ENCODE assay signal across 9 mouse cellular contexts in genomic region chr4:119815133-119815792, GRCm38 (mm10).
DNase-seq lines count a peak whose midpoint lies in the region; ATAC-seq and TF ChIP-seq lines count a peak whose summit lies in the region.
"Had no signal": no experiment of that assay in that cellular context is flagged by ENCODE, and none has a peak within 500 bp of the region (broad histone marks: within the 10 kb centered on the region; RNA-seq: fewer than 3 reads in every experiment).

No protein-coding gene starts in this region.

- DNase-seq in heart, postnatal 4 days: no peak
- DNase-seq in R1 (ENCODE audit: low read depth, low spot score): peak; percentile 94
- no peak for DNase-seq in layer of hippocampus, postnatal 10 days (ENCODE audit: low spot score in 2 of 2)
- DNase-seq in kidney, postnatal 25 days: no peak

- peaks cover 39% of the 10 kb centered on the region for H3K4me1 ChIP-seq in heart, embryonic 12.5 days (replicated peaks)
- H3K4me1 ChIP-seq in forebrain, embryonic 12.5 days: peaks cover 44% of the 10 kb centered on the region
- peaks cover 30% of the 10 kb centered on the region for H3K4me1 ChIP-seq in liver, embryonic 12.5 days
- H3K4me1 ChIP-seq in small intestine, adult 2 months (ENCODE audit: control insufficient read depth, insufficient read depth, insufficient read length, low read length): peaks cover 15% of the 10 kb centered on the region

- ATAC-seq in heart, embryonic 12.5 days (ENCODE audit: insufficient number of reproducible peaks, low FRiP score): no peak
- ATAC-seq in forebrain, embryonic 12.5 days (ENCODE audit: low FRiP score): no peak
- no peak for ATAC-seq in liver, embryonic 12.5 days
- ATAC-seq: Patski had no signal

- no peaks in the 10 kb centered on the region for H3K27me3 ChIP-seq in heart, embryonic 12.5 days (replicated peaks)
- H3K27me3 ChIP-seq in forebrain, embryonic 12.5 days: peaks cover 29% of the 10 kb centered on the region
- H3K27me3 ChIP-seq in liver, embryonic 12.5 days (replicated peaks): peaks cover 60% of the 10 kb centered on the region
- H3K27me3 ChIP-seq in small intestine, adult 2 months (ENCODE audit: control insufficient read depth, insufficient read depth, low read length): no peaks in the 10 kb centered on the region
- H3K27me3 ChIP-seq: Patski had no signal

- no peak for TF ChIP-seq CTCF in small intestine, adult 2 months (IDR thresholded peaks at IDR 0.05; ENCODE audit: extremely low read depth, insufficient read length, insufficient replicate concordance, low read depth, low read length)

- no peak overlapping the region for H3K27ac ChIP-seq in heart, embryonic 12.5 days (ENCODE audit: poor library complexity, severe bottlenecking)
- peak overlapping the region; percentile 77 for H3K27ac ChIP-seq in forebrain, embryonic 12.5 days
- H3K27ac ChIP-seq in liver, embryonic 12.5 days: no peak overlapping the region
- no peak overlapping the region for H3K27ac ChIP-seq in small intestine, adult 2 months (ENCODE audit: insufficient read depth, low read depth, low read length)

- no peaks in the 10 kb centered on the region for H3K9me3 ChIP-seq in heart, embryonic 12.5 days (replicated peaks)
- H3K9me3 ChIP-seq in forebrain, embryonic 12.5 days: no peaks in the 10 kb centered on the region
- H3K9me3 ChIP-seq in liver, embryonic 12.5 days (replicated peaks): no peaks in the 10 kb centered on the region

- no peak for TF ChIP-seq POLR2A in small intestine, adult 2 months (IDR thresholded peaks at IDR 0.05; ENCODE audit: low read depth, low read length)

- peak overlapping the region; percentile 67 for H3K9ac ChIP-seq in heart, embryonic 12.5 days
- peak overlapping the region; percentile 58 for H3K9ac ChIP-seq in forebrain, embryonic 12.5 days
- H3K9ac ChIP-seq in liver, embryonic 12.5 days: no peak overlapping the region

- peak overlapping the region; percentile 90 for H3K4me2 ChIP-seq in heart, embryonic 12.5 days
- H3K4me2 ChIP-seq in forebrain, embryonic 12.5 days: peak overlapping the region; percentile 86
- peak overlapping the region; percentile 69 for H3K4me2 ChIP-seq in liver, embryonic 12.5 days

- H3K4me3 ChIP-seq in heart, embryonic 12.5 days: peak overlapping the region; percentile 61
- H3K4me3 ChIP-seq in forebrain, embryonic 12.5 days (replicated peaks): peak overlapping the region; percentile 54
- H3K4me3 ChIP-seq in liver, embryonic 12.5 days: peak overlapping the region; percentile 47
- H3K4me3 ChIP-seq in small intestine, adult 2 months (ENCODE audit: low read depth, low read length): peak overlapping the region; percentile 74

- 17% methylated on average over 7 of the region's 7 CpGs for WGBS in heart, embryonic 12.5 days
- 11% methylated on average over 7 of the region's 7 CpGs for whole genome bisulfite sequencing in forebrain, embryonic 12.5 days
- WGBS in liver, embryonic 12.5 days (ENCODE audit: insufficient replicate concordance): 20% methylated on average over 7 of the region's 7 CpGs
- WGBS in small intestine, adult 2 months: 13% methylated on average over 7 of the region's 7 CpGs

- H3K36me3 ChIP-seq in heart, embryonic 12.5 days: no peaks in the 10 kb centered on the region
- H3K36me3 ChIP-seq in forebrain, embryonic 12.5 days (replicated peaks): no peaks in the 10 kb centered on the region
- H3K36me3 ChIP-seq in liver, embryonic 12.5 days: no peaks in the 10 kb centered on the region
- H3K36me3 ChIP-seq in small intestine, adult 2 months (ENCODE audit: control insufficient read depth, insufficient read depth, low read length): no peaks in the 10 kb centered on the region
